Mouse (Mus musculus): ENCODE results near the gene Birc5.
A peak's percentile ranks its signal among the peaks of the same experiment; 100 is the strongest.
"Not testable (repeated sequence)": the region's sequence is repeated elsewhere in the genome, so short reads cannot be mapped to it uniquely, and the experiment has no call there.

Birc5 gene

GRCm38 (mm10) chr11:117848985-117849671 lies at the start of gene Birc5:
TSS of gene Birc5 (plus strand) at chr11:117849251.
- DNase-seq (ENCODE audit: low spot score) = peak; percentile 97

GRCm38 (mm10) chr11:117800038-117800437 lies 49.0 kb upstream of the Birc5 start:
- no peak for DNase-seq (ENCODE audit: low spot score)

GRCm38 (mm10) chr11:117801650-117802049 lies 47.4 kb upstream of the Birc5 start:
- no peak for DNase-seq (ENCODE audit: low spot score)

- no peak for DNase-seq (ENCODE audit: low spot score)
Measured at GRCm38 (mm10) chr11:117803166-117803688, 45.8 kb upstream of the Birc5 start.

DNA sequence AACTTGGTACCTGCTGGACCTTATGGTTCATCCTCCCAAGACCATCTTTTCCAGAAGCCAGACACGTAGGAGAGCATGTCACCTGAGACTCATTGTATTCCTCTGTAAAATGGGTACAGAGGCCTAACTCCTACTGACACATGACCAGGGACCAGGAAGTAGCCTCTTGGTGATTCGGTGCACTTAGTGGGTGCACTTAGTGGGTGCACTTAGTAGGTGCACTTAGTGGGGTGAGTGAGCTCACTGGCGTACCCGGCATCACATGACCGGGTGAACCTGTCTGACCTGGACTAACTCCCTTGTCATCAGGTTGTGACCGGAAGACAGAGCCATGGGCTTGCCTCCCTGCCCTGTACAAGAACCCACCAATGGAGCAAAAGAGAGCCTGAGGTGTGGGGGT lies 42.3 kb upstream of the Birc5 start:
- DNase-seq (ENCODE audit: low spot score) = no peak

GRCm38 (mm10) chr11:117809407-117810311 lies 39.4 kb upstream of the Birc5 start, which contains the start of the genes Gm20708 and Syngr2:
TSS of gene Gm20708 (plus strand) at chr11:117809668.
TSS of gene Syngr2 (plus strand) at chr11:117809668.
- DNase-seq (ENCODE audit: low spot score) = peak; percentile 56

GRCm38 (mm10) chr11:117810401-117811046 lies 38.5 kb upstream of the Birc5 start:
- peak; percentile 75 for DNase-seq (ENCODE audit: low spot score)

- DNase-seq (ENCODE audit: low spot score) = no peak
Measured at GRCm38 (mm10) chr11:117813867-117814266, 35.2 kb upstream of the Birc5 start.

DNA sequence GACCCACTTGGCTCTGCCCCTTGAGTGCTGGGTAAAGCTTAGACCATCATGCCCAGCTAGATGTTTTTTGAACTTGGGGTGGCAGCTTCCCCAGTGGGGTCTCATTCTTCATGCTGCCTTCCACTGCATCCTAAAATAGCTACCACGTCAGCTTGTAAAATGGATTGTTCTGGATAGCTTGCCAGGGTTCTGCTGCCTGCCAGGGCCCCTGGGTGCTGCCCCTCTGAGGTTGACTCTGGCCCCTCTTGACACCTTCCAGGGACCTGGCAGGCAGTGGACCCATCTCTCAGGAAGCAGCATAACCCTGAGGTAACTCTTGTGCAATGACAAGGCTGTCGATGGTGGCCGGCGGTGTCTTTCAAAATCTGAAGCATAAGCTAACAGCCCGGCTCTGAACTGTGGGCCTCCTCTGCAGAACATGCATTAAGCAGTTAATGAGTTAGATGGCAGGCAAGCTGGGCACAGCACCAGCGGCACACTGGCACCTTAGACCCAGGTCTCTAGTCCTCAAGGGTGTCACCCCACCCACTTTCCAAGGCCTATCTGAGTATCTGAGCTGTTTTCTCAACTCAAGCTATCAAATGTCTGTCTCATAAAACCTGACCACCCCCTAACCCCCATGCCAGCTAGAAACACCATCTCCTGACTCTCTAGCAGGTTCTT lies 34.2 kb upstream of the Birc5 start:
- DNase-seq (ENCODE audit: low spot score) = no peak

GRCm38 (mm10) chr11:117815850-117816249 lies 33.2 kb upstream of the Birc5 start:
- not testable (repeated sequence) for DNase-seq (ENCODE audit: low spot score)

- DNase-seq (ENCODE audit: low spot score) = no peak
Measured at GRCm38 (mm10) chr11:117816389-117816996, 32.6 kb upstream of the Birc5 start.

- no peak for DNase-seq (ENCODE audit: low spot score)
Measured at GRCm38 (mm10) chr11:117819095-117819494, 30.0 kb upstream of the Birc5 start.

GRCm38 (mm10) chr11:117820173-117820572 lies 28.9 kb upstream of the Birc5 start:
- DNase-seq (ENCODE audit: low spot score) = no peak

GRCm38 (mm10) chr11:117821868-117822267 lies 27.2 kb upstream of the Birc5 start:
- no peak for DNase-seq (ENCODE audit: low spot score)

- no peak for DNase-seq (ENCODE audit: low spot score)
Measured at GRCm38 (mm10) chr11:117822728-117823241, 26.3 kb upstream of the Birc5 start.

DNA sequence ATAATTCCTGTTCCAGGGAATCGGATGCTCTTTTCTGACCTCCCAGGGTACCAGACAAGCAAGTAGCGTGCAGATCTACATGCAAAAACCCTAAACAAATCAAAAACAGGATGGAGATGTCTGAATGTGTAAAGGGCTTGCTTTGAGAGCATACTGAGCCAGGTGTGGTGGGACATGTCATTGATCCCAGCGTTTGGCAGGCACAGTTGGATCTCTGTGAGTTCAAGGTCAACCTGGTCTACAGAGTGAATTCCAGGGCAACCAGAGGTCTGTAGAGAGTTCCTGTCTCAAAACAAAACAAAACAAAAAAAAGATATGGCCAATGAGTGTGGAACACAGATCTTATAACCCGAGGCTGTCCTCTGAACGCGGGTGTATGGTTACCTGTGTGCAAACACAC lies 25.6 kb upstream of the Birc5 start:
- no peak for DNase-seq (ENCODE audit: low spot score)

DNA sequence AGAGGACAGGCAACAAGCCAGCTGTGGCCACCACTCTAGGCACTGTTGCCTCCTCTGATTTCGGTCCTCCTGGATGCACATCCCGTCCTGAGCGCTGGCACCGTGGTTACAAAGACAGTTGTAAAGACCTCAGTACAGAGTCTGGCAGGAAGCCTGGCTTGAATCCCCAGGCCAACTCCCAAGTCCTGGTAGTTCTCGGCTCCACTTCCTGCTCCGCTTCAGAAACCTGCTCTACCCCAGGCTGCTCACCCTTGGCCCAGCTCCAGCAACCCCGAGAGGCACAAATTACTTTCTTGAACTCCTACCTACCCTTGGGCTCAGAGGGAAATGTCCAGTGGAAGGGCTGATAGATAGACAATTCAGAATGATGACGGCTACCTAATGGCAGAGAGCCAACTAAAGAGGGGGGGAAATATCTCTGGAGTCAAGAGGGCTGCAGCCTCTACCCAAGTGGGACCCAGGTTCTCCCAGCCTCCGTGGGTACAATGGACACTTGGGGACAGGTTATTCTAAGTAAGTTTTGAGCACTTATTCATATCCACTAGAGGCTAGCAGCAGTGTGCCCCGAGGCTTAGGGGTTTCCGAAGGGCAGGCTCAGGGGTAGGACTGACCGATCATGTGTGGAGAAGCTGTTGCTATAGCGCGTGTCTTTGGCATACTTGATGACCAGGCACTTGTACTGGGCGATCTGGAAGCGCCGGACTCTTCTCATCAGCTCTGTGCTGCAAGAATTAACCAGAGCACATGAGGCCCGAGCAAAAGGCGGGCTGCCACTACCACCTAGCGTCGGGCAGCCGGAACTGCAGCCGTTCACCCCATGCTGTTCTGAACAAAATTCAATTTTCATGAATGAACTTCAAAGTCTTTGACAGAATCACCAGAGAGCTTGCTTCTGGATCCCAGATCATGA lies 24.7 kb upstream of the Birc5 start:
- peak; percentile 77 for DNase-seq (ENCODE audit: low spot score)

- peak; percentile 20 for DNase-seq (ENCODE audit: low spot score)
Measured at GRCm38 (mm10) chr11:117825333-117826101, 23.5 kb upstream of the Birc5 start, which contains the start of the genes Afmid and Tk1. TSS of gene Afmid (plus strand) at chr11:117825924. TSS of gene Tk1 (minus strand) at chr11:117826092.

DNA sequence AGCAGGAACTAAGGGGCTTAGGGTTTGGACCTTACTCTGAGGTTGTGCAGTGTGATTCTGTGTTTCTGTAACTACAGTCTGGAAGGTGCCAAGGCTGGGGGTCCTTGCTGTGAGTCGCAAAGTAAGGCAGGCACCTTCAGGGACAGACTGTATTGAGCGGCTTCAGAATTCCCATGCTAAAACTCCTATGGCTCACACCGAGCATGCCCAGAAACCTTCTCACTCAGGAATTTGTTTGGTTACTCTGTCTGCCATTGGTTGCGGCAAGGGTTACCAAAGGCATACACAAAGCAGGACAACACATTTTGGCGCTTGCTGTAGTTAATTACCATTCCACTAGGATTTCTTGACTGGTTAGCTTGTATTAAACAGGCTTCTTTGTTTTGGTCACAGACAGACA lies 22.9 kb upstream of the Birc5 start:
- DNase-seq (ENCODE audit: low spot score) = no peak
